Mouse (Mus musculus): ENCODE measurements at regions not wholly inside any gene's neighbourhood (a gene's known extent, or its start where the extent isn't known, plus 50 kb on each side); places are given as distances from the start of the nearest gene placed in this dataset.

DNA sequence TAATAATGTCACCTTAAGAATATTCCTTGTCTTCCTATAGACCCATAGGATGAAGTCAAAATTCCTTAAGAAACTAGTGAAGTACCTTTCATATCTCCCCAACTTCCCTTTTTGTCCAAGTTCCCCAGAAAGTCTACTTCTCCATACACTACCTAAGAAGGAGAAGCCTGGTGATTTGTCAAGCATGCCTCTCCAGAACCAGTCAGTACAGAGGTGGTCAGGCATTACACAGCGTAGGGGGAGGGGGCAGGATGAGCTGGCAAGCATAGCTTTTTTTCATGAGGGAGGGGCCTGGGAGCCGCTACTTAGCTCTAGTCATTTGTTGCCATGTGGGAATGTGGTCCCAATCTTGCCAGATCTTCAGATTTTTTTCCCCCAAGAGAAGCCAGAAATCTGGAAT lies 54.0 kb upstream of the Satb2 start:
- no peak for DNase-seq

DNA sequence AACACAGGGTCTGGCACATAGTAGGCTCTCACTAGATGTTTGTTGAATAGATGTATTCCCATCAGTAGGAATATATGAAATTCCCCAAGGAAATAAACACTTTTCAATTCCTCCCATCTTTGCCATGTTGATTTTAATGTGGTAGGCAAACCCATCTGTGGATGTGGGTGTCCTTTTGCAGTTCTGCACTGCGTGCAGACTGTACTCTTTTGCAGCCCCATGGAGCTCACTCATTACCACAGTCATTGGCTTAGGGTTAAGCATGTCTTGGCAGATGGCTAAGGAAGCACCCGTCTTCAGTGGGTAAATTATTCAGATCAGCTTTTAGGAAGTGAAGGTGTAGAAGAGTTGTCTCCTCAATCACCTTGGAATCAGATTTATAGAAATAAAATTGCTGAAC lies 54.8 kb upstream of the Satb2 start:
- no peak for DNase-seq

DNA sequence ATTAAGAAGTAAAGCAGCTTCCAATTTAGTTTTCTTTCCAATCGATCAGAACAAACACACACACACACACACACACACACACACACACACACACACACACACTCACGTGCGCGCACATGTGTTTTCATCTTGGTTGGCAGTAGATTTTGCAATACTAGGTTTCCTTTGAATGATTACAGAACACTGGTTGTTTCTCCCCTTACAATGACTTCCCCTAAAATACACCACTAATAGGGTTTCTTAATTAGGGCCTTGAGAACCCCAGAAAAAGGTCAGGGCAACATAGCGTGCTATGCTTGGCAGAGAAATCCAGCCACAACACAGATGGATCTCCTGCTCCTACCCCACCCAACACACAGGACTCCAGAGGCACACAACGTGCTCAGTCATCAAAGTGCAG lies 56.0 kb upstream of the Satb2 start:
- no peak for DNase-seq

DNA sequence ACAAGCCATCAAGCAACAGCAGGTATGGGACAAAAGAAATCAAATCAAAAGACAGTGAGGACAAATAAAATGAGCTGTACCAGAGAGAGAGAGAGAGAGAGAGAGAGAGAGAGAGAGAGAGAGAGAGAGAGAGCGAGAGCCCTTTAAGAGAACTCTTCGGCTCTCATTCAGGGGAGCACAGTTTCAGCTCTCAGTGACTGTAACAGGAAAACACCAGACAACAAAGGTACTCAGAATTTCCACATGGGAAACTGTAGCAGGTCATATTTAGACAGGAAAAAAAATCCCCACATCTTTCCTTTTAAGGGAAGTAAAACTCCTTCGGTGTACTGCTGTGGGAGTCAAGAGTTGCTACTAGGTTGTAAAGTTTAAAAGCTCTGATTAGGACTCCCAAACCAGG lies 57.9 kb upstream of the Satb2 start:
- no peak for DNase-seq

DNA sequence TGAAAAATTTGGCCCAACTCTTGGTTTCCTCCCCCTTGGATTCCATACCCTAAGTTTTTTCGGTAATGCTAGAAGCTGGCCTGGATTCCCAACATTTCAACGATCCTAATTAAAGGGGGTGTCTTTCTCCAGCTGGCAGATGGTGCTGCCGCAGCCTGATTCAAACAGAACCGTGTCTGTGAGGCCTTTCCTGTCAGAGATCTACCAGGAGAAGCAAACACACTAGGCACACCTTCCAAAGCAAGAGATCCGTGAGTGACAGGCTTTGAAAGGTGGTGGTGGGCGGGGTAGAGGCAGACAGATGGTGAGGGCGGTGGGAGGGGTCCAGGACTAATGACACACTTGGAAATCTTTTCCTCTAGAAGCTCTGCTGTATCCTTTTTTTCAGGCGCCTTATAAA lies 61.8 kb upstream of the Satb2 start:
- no peak for DNase-seq

DNA sequence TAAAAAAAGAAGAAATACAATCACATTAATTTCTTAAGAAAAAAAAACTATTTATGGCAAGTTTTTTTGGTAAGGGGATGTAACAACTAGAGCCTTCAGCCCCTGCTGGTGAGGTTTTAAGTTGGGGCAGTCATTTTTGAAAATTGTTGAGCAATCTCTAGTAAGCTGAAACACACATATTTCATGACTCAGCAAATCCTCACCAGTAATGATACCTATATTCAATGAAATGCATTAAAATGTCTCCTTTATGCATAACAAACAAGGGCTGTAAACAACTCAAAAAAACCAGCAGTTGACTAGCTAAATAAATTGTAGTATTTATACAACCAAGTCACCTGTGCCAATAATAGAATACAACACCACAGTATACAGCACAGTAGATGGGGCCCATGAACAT lies 63.1 kb upstream of the Satb2 start:
- no peak for DNase-seq

DNA sequence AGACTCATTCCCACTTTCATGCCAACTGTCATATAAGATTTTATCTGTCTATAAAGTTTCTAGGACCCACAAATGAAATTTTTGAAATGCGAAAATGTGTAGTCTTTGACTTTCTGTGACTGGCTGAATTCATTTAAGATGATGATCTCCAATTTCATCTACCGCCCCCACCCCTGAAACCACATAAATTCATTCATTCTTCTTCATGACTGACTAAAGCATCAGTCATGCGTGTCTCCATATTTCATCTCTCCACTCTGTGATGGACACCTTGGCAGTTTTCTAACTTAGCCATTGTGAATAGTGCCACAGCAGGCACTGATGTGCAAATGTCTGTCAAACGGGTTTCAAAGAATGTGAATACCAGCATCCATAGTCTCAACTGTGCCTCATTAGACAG lies 75.4 kb upstream of the Satb2 start:
- no peak for DNase-seq

DNA sequence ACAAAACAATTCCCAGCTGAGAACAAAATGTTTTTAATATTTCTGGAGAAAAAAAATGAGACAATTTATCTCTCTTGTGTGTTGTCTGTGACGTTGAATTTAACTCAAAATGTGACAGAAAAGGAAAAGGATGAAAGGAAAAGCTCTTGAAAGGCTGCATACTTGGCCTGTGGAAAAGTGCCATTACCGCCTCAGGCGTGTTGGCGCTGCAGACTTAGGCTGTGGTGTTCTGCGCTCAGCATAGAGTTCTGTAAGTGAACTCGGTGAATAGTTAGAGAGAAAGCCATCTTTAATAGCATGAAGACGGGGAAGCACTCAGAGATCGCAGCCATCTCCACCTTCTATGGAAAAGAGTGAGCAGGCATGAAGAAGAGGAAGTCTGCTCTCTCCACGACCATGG lies 77.5 kb upstream of the Satb2 start:
- DNase-seq: no peak

DNA sequence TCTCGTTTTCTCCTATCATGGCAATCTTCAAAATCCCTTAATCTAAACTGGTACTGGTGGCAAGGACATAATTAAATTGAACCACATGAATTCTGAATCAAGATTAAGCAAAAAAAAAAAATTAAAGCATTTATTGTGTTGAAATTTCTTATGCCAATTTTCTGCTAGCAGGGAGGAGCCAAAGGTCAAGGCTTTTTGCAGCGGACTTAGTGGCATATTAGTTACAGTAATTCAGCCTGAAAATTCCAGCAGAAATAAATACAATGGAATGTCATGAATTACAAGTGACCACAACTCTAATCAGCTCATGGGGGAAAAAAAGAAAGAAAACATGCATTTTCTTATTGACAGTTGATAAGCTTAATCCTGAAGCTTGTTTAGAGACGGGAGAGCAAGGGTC lies 80.8 kb upstream of the Satb2 start:
- no peak for DNase-seq

DNA sequence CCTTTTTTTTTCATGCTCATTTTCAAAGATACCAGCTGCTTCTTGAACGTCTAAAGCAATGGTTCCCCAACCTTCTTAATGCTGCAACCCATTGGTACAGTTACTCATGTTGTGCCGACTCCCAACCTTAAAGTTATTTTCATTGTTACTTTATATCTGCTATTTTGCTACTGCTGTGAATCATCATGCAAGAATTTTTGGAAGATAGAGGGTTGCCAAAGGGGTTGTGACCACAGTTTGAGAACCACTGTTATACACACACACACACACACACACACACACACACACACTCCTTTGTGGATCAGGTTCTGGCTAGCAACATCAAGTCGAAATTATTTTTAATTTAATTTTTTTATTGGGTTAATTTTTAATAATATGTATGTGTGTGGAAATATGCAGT lies 96.8 kb upstream of the Satb2 start:
- no peak for DNase-seq

DNA sequence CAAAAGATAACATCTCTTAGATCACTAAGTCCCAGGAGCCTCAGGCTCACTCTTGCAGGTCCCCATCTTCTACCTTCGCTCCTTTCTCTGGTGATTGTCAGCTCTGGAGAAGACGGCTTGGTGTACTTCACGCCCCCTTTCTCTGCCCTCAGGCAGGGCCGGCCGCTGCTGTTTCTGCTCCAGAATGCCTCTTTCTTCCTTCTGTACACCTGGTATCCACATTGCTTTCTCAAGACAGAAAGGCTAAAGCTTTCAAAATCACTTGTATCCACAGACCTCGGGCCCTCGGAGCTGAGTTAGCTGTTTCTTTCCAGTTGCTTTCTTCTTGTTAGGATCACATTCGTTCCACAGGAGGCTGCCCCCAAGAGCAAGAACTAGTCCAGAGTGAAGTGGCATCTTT lies 98.2 kb upstream of the Satb2 start:
- no peak for DNase-seq

DNA sequence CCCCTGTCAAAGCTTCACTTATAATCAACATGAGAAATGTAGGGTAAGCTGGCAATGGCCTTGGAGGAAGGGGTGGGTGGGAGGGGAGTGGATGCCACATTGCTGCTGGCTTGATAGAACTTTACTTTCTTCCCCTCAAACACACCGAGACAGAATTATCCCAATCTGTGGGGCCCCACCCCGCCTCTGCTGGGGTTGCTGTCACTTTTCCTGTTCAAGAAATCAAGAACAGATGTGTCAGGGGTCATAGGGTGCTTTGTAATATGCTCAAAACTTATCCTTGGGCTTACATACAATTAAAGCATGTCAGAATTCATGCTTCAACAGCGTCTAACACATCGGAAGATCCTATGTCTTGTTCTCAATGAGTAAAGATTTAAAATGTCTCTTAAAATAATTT lies 101.9 kb upstream of the Satb2 start:
- DNase-seq: no peak

DNA sequence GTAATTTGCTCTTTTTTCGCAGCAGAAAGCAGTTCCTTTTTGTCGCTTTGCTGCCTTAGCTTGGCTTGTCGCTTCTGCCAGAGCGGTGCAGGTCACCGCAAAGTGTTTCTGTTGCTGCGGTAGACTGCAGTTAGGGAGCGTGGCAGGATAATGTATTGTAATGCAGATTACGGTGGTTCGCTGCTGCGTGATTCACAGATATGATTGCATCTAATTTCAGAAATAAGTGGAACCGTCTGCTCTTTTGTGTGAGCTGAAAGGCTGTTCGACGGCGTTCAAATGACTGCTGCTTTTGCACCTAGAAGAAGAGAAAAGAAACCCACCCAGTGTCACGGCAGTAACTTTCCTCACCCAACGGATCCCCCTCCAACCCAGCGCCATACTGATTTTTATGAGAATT lies 104.7 kb upstream of the Satb2 start:
- DNase-seq: no peak

DNA sequence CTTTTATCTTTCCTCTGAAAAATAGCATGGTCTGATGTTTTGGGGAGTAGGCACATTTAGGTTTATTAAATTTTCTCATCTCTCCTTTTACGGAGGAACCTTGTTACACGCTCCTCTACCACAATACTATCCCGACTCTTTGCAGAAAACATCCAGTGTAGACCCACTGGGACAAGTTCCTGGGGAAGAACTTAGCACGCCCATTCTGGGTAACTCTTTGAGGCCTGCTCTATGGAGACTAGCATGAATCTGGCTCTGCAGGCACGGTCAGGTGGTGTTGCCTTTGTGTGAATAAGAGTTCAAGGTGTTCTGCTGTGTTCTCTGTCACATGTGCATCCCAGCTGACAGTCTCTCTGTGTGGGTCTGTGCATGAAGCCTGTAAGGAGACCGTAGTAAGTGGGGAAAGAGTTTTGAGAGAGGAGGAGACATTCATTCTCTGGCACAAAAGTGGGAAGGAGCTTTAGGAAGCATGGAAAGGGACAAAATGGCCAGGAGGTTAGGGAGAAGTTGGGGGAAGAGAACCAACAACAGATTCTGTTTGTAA lies 105.2 kb upstream of the Satb2 start:
- DNase-seq: no peak

DNA sequence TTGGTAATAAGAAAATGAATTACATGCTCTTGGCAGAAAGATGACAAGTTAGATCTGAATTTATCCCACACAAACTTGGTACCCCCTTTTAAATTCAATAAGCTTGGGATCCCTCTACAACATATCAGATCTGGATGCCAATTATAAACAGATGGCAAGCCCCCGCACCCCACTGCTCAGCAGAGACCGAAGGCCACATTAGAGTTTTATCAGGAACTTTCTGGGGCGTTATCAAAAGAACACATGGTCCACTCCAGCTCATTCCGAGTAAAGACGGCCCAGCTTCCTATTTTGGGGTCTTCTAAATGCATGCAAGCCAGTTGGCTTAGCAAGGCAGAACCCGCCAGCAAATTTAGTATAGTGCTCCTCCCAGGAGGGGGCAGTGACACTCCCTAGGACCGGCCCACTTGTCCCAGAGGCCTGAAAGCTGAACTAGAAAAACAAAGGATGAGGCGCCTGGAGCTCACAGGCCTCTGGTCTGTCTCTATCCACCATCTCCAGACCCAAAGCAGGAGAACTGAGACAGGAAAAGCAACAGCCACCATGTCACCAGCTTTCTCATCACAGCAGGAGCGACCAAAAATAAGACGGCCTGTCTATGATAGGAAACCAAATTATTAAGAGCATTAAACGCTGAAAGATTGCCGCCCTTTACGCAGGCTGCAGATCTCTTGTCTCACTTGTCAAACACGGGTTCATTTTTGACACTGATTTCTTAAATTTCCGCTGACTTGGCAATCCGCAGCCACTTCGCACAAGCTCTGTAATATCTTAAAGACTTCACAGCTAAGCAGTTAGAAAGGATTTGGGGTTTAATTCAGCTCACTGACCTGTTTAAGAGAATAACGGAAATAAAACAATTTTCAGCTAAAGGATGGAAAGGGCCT lies 117.2 kb upstream of the Satb2 start:
- DNase-seq: no peak

DNA sequence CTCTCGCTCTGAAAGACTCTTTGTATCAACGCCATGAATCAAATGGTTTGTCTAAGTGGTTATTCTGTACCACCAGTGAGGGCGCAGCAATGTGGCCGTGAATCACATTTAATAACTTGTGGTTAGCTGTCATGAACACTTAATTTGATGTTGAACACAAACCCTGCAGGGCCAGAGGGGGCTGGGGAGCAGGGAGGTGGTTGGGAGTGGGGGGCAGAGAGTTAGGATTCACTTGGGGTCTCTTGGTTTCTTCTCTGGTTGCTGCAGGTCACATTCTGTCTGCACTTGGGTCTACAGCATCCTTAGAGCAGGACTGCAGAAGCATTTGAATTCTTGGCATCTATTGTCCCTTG lies 117.8 kb upstream of the Satb2 start:
- no peak for DNase-seq

DNA sequence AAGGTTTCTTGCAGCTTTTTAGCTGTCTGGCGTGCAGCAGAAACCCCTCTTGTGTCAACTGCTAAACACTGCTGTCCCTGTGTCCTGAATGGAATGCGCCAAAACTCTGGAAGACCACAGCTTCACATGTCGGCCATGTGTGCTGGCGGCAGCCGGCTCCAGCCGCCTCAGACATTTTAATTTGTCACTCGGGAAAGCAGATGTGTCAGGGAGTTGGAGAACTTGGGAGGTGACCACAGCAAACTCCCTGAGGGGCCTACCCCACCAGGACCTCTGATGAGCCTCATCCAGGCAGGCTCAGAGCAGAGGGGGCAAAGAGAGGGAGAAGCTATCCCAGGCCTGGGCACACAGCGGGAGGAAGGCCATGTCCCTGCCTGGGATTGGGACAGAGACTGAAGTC lies 118.3 kb upstream of the Satb2 start:
- no peak for DNase-seq

DNA sequence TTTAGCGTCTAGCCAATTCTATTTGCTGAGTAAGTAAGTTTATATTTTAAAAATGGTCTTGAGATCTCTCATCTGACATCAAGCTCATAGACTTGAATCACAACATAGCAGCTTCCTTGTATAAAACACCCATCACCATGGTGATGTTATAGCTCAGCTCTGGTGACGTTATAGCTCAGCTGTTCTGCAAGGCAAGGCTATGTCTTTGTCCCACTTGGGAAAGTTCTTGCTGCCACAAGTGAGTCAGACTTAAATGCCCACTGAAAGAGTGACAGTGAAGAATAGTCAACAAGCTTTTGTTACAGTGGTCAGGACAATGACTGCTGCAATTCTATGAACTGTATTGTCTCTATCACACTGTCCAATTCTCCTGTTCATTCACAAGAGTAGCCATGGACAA lies 122.2 kb upstream of the Satb2 start:
- DNase-seq: no peak

DNA sequence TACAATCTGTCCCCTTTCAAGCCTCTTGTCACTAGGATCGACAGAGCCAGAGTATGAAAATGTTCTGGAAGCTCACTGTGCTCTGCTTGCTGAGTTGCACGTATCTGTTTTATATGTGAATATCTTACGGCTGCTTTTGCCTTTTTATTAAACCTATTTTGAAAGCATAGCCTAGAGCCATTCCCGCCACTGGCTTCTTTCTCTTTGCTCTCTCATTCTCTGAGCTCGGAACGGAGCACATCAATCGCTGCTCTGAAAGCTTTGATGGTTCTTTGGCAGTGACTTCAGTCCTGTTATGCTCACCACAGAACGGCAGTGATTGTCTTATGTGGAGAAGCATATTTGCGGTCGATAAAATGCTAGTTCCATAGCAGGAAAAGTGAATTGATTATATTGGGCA lies 128.9 kb upstream of the Satb2 start:
- no peak for DNase-seq

DNA sequence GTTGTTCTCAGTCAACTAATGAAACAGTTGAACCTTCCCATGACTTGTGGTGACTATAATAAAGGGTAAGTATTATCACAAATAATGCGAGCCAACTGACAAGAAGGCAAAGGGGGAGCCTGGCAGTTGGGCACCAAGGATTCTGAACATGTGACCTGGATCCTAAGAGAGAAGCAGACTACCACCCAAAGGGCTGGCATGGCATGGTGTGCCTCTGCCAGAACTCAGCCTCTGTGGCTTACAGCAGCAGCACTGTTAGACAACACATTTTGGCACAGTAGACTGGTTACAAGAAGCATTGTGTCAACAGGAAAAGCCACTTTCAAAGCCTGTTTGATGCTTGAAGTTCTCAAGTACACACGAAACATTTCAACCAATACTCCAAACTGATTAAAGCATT lies 142.2 kb upstream of the Satb2 start:
- DNase-seq: no peak

DNA sequence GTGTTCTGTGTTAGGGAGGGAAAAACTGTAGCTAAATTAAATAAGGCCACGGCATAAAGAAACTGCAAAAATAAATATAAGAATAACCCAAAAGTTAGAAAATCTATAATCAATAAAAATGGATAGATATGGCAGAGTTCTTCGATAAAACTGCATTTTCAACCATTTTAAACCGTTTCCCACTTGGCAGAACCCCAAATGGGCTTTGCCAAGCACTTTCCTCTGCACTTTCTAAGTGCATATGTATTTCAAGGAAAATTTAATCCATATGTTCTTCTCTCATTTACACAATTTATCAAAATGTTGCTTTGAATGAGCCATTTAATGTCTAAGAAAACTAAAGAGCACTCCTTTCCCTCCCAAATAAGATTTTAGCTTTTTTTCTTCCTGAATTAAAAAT lies 165.7 kb upstream of the Satb2 start:
- DNase-seq: no peak

DNA sequence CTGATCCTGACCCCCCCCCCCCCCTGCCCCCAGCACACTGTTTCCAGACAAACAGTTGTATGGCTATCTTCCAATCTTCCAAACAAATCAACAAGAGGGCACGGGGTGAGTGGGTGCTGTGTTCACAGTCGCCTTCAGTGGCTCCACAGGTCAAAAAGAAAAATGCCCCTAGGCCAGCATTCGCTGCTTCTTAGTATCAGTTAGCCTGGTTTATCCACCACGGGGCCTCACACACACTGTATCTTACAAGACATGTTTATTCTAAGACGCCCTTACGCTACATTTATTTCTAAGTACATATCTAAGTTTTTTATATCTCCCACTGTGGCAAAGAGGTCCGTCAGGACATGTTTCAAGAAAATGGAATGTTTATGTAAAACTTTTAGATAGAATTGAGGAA lies 177.4 kb upstream of the Satb2 start:
- no peak for DNase-seq

DNA sequence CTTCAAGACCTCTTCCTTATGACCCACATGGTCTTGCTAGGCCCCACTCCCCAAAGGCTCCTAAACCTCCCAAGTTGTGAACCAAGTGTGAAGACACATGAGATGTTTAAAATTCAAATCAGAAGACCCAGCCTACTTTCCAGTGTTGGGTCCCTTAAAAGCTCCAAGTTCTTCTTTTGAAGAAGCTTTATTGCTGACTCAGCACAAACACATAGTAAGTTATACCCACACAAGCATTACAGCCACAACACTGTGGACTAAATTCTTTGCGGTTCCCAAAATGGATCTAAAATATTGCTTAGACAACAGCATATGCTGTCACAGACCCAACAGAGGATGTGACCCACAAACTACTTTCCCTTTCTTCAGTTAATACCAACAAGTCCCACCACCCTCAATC lies 186.0 kb upstream of the Satb2 start:
- DNase-seq: no peak

DNA sequence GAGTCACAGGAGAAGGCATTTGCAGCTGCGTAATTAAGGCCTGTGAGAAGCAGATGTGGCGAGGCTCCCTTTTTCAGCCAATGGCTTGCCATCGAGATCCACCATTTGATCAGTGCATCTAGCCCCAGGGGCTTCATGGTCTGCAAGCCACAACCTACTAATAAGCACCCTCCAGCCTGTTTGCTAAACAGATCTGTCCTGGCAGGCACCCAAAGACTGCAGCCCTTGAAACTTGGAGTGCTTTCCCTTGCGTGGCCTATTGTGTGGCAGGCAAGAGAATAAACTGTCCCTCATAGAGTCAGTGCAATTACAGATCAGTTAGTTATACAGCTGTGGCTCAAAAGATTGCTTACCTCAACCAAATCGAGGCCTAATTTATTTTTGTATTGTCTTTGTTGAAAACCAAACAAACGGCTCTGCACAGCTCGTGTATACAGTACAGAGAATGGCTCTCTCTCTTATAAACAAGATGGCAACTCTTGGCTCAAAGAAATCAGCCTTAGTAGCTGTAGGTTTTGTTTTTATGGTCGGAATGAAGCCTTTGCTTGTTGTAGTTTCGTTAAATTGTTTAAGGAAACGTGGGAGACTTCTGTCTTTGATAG lies 195.9 kb upstream of the Satb2 start:
- no peak for DNase-seq

DNA sequence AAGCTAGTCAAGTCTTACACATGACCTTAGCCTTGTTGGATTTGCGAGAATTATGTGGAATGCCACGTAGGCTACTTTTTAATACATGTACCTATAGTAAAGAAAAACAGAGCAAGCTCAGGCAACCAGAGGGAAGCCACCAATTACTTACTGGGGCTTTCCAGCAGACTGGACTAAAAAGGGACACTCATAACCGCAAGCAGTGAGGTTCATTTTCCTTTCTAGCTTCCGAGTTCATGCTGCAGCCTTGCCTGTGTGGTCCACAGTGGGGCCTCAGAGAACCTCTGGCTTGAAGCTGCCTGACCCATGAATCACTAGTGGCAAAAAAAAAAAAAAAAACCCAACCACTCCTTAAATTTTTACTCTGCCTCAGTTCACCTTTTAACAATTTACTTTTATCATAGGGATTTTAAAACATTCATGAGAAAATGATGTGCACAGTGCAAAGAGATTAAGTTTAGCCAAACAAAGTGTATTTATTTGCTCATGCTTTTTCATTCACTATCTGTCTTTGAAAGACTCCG lies 188.6 kb upstream of the 1700066M21Rik start:
- DNase-seq: no peak
